Mouse (Mus musculus) limb, embryonic 13.5 days (tissue): ENCODE measurements at regions not wholly inside any gene's neighbourhood (a gene's known extent, or its start where the extent isn't known, plus 50 kb on each side); places are given as distances from the start of the nearest gene placed in this dataset.

Source experiments
- ATAC-seq: fragments of 200-750 bp; cut with Nextera tagmentation; 2 replicates; pipeline ENCODE4 v1.8.0; 2017; ENCODE audit warnings: low read depth, moderate number of reproducible peaks, moderate TSS enrichment; ENCODE audit not compliant: low FRiP score
- H3K27ac ChIP-seq: fragments of 300-500 bp; sonication (generic); 2 replicates; pipeline ENCODE4 v1.5.1; 2015; ENCODE audit warnings: inconsistent platforms, mild to moderate bottlenecking, moderate library complexity
- H3K27me3 ChIP-seq: fragments of 300-500 bp; sonication (generic); 2 replicates; pipeline ENCODE4 v1.6.1; 2015; ENCODE audit warnings: mild to moderate bottlenecking, inconsistent platforms
- H3K36me3 ChIP-seq: fragments of 300-500 bp; sonication (generic); 2 replicates; pipeline ENCODE4 v1.6.1; 2015; ENCODE audit warnings: inconsistent platforms, mild to moderate bottlenecking, moderate library complexity
- H3K4me1 ChIP-seq: fragments of 300-500 bp; sonication (generic); 2 replicates; pipeline ENCODE4 v1.6.1; 2015; ENCODE audit warnings: inconsistent platforms
- H3K4me2 ChIP-seq: fragments of 300-500 bp; sonication (generic); replicated peaks from 2 replicates; pipeline ENCODE4 v1.6.1; 2015; ENCODE audit warnings: inconsistent platforms, mild to moderate bottlenecking, moderate library complexity
- H3K4me3 ChIP-seq: fragments of 300-500 bp; sonication (generic); 2 replicates; pipeline ENCODE4 v1.5.1; 2015; ENCODE audit warnings: moderate library complexity, mild to moderate bottlenecking, inconsistent platforms
- H3K9ac ChIP-seq: fragments of 300-500 bp; sonication (generic); 2 replicates; pipeline ENCODE4 v1.6.1; 2015; ENCODE audit warnings: mild to moderate bottlenecking, inconsistent platforms
- H3K9me3 ChIP-seq: fragments of 300-500 bp; sonication (generic); 2 replicates; pipeline ENCODE4 v1.6.1; 2016; ENCODE audit warnings: inconsistent platforms
- WGBS: fragments of 180-500 bp; shearing (Covaris S2); methylation state at CpG from one replicate; pipeline ENCODE4 v1.1.7; 2015; 5-methylcytosine and 5-hydroxymethylcytosine counted together

DNA sequence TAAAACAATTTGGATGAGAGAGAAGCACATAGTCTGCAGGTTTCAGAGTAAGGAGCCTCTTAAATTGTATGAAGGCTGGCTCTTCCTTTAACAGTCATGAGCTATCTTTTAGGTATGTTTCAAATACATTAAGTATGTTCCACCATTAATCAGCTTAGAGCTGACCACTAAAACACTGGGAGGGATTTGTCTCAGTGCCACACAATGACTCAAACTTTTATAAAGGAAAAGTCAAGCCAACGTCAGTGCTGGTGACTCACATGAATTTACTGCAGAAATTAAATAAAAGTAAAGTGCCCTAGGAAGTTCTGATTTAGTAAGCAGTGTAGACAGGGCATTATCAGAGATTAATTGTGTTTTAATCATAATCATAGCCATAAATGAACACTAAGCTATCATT lies 118.6 kb upstream of the Nrp1 start:
- WGBS = 61% methylated on average over 1 of the region's 1 CpGs
- no peak overlapping the region for H3K4me3 ChIP-seq
- no peak overlapping the region for H3K4me2 ChIP-seq
- no peak overlapping the region for H3K27ac ChIP-seq
- no peaks in the 10 kb centered on the region for H3K9me3 ChIP-seq
- no peaks in the 10 kb centered on the region for H3K27me3 ChIP-seq
- no peak overlapping the region for H3K9ac ChIP-seq
- H3K36me3 ChIP-seq = no peaks in the 10 kb centered on the region
- H3K4me1 ChIP-seq = peaks cover 5% of the 10 kb centered on the region; the same call in 1 of the 2 replicates
- ATAC-seq = no peak

DNA sequence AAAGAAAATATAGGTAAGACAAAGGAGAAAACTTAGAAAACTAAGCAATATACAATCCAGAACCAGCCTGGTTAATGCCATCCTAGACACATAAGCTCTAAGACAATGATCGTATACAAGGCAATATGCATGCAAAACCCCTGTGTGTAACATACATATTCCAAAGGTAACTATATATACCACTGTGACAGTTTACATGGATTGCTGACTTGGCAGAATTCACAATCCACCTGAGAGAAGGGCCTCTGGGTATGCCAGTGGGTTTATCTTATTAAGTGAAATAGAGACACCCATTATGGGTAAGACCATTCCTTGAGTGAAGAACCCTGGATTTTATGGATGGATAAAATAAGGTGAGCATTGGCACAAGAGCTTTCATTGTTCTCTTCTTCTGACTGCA lies 117.2 kb upstream of the Nrp1 start:
- Histone ChIP-seq H3K9me3 (no peaks in the 10 kb centered on the region), H3K36me3 (no peaks in the 10 kb centered on the region), H3K4me1 (no peaks in the 10 kb centered on the region), H3K4me3 (no peak overlapping the region), H3K9ac (no peak overlapping the region), H3K4me2 (no peak overlapping the region), H3K27ac (no peak overlapping the region), H3K27me3 (no peaks in the 10 kb centered on the region)
- ATAC-seq = no peak
- 86% methylated on average over 1 of the region's 1 CpGs for WGBS

DNA sequence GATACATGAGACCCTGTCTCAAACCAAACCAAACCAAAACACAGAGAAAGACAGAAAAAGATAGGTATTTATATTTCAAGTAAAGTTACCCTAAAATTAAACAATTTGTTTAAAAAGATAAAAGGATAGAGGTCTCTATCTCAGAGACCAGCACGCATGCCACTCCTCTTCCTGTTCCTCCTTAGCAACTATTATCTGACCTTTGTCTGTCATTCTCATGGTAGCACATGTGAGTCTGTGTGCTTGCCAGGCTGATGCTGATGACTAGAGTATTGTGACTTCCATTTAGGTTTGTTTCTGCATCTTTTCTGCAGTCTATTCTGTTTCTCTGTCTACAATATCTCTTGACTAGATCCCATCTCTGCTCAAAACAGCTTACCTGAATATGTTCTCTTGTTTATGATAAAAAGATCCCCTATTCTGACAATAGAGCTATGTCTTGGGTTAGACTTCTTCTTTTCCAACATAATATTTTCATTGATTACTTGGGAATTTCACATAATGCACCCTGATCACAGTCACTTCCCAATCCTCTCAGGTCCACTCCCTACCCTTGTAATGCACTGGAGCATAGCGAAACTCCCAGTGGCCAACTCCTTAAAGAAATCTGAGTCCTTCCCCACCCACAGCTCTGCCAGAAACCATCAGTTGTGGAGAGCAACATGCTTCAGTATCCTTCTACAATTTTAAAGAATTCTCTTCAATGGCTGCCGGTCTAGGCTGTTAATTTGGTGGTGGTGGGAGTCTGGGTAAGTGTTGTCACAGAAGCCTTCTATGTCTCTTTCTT lies 115.7 kb upstream of the Nrp1 start:
- ATAC-seq = no peak
- Histone ChIP-seq H3K4me1 (no peaks in the 10 kb centered on the region), H3K9me3 (no peaks in the 10 kb centered on the region), H3K36me3 (no peaks in the 10 kb centered on the region), H3K4me3 (no peak overlapping the region), H3K27me3 (no peaks in the 10 kb centered on the region), H3K4me2 (no peak overlapping the region), H3K9ac (no peak overlapping the region), H3K27ac (no peak overlapping the region)
- WGBS = 95% methylated on average over 3 of the region's 3 CpGs

DNA sequence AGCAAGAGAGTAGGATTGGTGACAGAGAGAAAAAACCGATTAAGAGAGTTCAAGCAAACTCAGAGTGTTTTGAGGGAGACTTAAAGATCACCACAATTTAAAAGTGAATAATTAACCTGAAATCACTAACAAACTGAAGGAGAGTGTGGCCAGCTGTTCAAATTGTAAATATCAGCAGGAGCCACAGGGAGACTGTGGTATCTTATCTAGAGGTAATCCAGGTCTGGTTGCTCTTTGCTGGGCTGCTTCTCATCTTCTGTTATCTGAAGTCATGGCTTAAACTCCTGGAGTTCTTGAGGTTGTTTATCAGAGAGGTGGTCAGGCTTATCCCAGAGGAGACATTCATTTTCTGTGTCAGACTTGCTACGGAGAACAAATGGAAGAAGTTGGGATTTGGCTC lies 106.7 kb upstream of the Nrp1 start:
- WGBS = 53% methylated on average over 2 of the region's 2 CpGs
- H3K4me1 ChIP-seq = no peaks in the 10 kb centered on the region
- 0 out of 2 replicates have a peak, but pooled peaks cover 3% of the 10 kb centered on the region for H3K27me3 ChIP-seq
- no peak overlapping the region for H3K4me3 ChIP-seq
- H3K27ac ChIP-seq = no peak overlapping the region
- no peak for ATAC-seq
- H3K4me2 ChIP-seq = no peak overlapping the region
- H3K9me3 ChIP-seq = no peaks in the 10 kb centered on the region
- H3K9ac ChIP-seq = no peak overlapping the region
- no peaks in the 10 kb centered on the region for H3K36me3 ChIP-seq

DNA sequence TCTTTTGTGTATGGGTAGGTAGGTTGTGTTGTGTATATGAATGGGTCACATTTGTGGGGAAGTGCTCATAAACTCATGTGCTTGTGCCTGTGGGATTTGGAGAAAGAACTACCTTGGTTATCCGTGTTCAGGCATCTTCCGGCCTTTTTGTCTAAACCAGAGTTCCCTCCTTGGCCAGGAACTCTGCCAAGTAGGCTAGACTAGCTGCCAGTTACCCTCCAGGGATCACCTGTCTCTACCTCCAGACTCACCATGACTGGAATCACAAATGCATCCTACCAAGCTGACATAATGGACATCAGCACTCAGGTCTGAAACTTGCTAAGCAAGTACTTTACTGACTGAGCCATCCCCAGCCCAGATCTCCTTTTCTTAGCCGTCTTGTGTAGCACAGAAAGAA lies 97.6 kb upstream of the Nrp1 start:
- ATAC-seq = no peak

DNA sequence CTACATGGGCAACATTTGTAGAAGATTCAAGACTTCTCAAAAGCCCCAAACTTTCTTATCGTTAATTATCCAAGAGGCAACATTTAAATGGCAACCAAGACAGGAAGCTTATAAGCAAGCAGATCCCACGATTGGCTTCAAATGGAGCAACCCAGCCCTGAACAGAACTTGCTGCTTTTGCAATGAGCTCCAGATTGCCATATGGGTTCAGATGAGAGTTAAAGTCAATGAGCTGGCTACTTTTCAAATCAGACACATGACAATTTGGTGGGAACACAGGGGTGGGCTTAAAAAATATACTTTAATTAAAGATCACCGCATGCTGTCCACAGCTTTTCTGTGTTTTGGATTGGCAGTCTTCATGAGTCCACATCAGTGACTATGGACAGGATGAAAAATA lies 97.0 kb upstream of the Nrp1 start:
- no peaks in the 10 kb centered on the region for H3K9me3 ChIP-seq
- no peak overlapping the region for H3K4me3 ChIP-seq
- WGBS = 83% methylated on average over 3 of the region's 3 CpGs
- no peak overlapping the region for H3K27ac ChIP-seq
- H3K4me1 ChIP-seq = peaks cover 17% of the 10 kb centered on the region
- H3K4me2 ChIP-seq = no peak overlapping the region
- H3K36me3 ChIP-seq = no peaks in the 10 kb centered on the region
- ATAC-seq = no peak
- H3K27me3 ChIP-seq = 0 out of 2 replicates have a peak, but pooled peaks cover 3% of the 10 kb centered on the region
- no peak overlapping the region for H3K9ac ChIP-seq

More for the DNA sequence above, 97.6 kb upstream of the Nrp1 start:
- Histone ChIP-seq H3K4me1 (peaks cover 14% of the 10 kb centered on the region), H3K4me2 (no peak overlapping the region), H3K27ac (no peak overlapping the region), H3K27me3 (0 out of 2 replicates have a peak, but pooled peaks cover 3% of the 10 kb centered on the region), H3K4me3 (no peak overlapping the region), H3K9ac (no peak overlapping the region), H3K9me3 (no peaks in the 10 kb centered on the region), H3K36me3 (no peaks in the 10 kb centered on the region)
- 87% methylated on average over 3 of the region's 3 CpGs for WGBS

DNA sequence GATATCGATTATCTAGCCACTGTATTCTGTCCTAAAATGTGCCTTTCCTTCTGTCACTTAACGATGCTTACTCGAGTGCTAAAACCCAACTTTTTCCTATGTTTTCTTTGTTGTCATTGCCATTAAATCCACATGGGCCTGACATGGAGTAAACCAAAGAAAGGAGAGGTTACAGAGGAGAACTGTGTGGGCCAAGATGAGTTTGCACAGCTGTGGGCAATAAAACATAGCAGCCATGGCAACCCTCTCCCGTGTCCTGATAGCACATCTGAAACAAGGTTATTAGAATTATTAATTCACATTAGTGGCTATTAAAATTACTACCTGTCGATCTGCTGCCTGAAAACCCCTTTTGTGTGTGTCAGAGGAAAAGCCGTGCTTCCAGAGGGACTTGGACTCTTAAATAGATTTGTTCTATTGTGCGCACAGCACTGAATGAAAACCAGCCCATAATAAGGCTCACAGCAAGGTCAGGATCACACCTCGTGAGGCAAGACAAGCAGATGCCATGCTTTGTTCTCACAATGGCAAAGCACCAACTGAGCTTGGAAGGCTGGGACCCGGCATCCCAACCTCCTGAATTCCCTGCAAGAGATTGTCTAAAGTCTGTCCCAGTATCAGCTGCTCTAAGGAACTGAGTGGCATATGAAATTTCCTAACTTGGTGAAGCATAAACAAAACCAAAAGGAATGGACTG lies 95.0 kb upstream of the Nrp1 start:
- Histone ChIP-seq H3K4me2 (no peak overlapping the region), H3K9me3 (no peaks in the 10 kb centered on the region), H3K36me3 (no peaks in the 10 kb centered on the region), H3K4me3 (no peak overlapping the region), H3K27me3 (0 out of 2 replicates have a peak, but pooled peaks cover 3% of the 10 kb centered on the region), H3K27ac (no peak overlapping the region), H3K9ac (no peak overlapping the region), H3K4me1 (peaks cover 36% of the 10 kb centered on the region)
- no peak for ATAC-seq
- WGBS = 17% methylated on average over 9 of the region's 9 CpGs

DNA sequence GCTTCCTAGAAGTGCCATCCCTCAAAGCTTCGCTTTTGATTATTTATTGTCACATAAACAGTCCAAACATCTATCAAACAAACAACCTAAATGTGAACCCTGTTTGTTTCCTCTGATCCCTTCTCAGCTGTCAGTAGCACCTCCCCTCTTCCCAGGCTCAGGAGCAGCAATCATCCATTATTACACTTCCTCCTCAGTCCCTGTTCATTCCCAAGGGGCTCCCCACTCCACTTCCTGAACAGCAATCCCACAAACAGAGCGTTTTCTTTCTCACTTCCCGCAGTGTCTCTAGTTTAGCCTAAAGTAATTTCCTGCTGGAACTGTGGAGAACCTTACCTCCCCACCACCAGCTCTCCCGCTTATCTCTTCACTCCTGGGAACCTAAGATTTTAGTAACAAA lies 91.1 kb upstream of the Nrp1 start:
- Histone ChIP-seq H3K9me3 (no peaks in the 10 kb centered on the region), H3K4me2 (no peak overlapping the region), H3K36me3 (no peaks in the 10 kb centered on the region), H3K4me3 (no peak overlapping the region), H3K9ac (no peak overlapping the region), H3K4me1 (peaks cover 41% of the 10 kb centered on the region), H3K27me3 (0 out of 2 replicates have a peak, but pooled peaks cover 1% of the 10 kb centered on the region), H3K27ac (no peak overlapping the region)
- WGBS = 28% methylated on average over 4 of the region's 4 CpGs
- ATAC-seq = no peak

DNA sequence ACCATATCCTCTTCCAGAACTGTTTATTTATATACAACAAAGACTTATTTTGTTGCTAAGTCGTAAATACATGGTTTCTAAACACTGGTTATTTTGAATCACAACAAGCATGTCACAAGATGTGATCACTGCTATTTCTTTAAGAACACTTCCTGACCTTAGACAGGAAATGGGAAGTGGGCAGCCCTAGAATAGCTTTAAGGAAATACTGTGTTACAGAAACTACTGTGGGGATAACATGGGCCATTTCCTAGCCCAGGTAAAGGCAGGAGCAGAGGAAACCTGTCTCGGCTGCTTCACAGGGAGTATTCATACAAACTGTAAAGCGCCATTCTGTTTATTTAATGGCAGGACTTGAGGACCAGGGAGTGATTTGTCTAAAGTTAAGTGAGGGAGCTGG lies 90.4 kb upstream of the Nrp1 start:
- Histone ChIP-seq H3K9me3 (no peaks in the 10 kb centered on the region), H3K9ac (no peak overlapping the region), H3K4me2 (no peak overlapping the region), H3K4me3 (no peak overlapping the region), H3K4me1 (peaks cover 45% of the 10 kb centered on the region), H3K27ac (no peak overlapping the region; the same call in 1 of the 2 replicates), H3K36me3 (no peaks in the 10 kb centered on the region), H3K27me3 (no peaks in the 10 kb centered on the region)
- ATAC-seq = no peak
- WGBS = 75% methylated on average over 3 of the region's 3 CpGs

DNA sequence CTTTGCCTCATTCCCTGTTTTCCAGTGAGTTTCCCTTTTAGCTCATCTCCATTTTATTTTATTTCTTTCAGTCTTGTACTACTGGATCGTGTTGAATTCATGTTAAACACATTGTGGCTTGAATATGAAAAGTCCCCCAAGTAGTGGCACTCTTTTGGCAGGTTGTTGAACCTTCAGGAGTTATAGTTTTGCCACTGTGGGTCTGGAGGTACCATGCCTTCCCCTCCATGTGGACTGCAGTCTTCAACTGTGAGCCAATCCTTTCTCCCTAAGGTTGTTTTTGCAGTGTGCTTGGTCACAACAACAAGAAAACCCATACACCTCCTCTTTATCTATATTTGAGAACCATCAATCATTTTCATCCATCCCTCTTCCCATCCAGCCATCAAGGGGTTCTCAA lies 88.9 kb upstream of the Nrp1 start:
- Histone ChIP-seq H3K9me3 (no peaks in the 10 kb centered on the region), H3K36me3 (no peaks in the 10 kb centered on the region), H3K4me1 (peaks cover 37% of the 10 kb centered on the region), H3K4me3 (no peak overlapping the region), H3K27me3 (no peaks in the 10 kb centered on the region), H3K4me2 (no peak overlapping the region), H3K27ac (no peak overlapping the region), H3K9ac (no peak overlapping the region)
- no peak for ATAC-seq
- WGBS = 73% methylated on average over 1 of the region's 1 CpGs

DNA sequence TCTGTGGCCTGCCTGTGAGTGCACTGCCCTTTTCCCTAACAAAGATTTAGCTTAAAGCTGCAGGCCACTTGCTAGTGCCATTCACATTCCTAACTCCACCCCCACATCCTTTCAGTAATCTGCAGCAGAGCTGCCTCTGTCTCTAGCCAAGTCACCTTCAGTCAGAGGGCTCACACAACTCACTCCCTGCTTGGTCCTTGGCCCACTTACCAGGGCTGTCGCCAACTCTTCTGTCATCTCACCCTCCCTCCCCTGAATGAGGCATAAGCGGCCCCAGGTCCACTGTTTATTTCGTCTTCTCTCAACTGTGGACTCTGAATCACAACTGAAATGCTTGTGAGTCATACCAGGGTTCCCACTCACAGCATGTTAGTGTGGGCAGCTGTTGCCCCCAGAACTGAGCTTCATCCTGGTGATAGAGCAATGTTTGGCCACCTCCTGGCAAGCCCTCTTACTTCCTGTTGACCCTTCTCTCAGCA lies 85.5 kb upstream of the Nrp1 start:
- Histone ChIP-seq H3K9me3 (no peaks in the 10 kb centered on the region), H3K4me3 (no peak overlapping the region), H3K9ac (no peak overlapping the region), H3K27me3 (no peaks in the 10 kb centered on the region), H3K36me3 (no peaks in the 10 kb centered on the region), H3K27ac (no peak overlapping the region), H3K4me1 (peaks cover 19% of the 10 kb centered on the region; the same call in 1 of the 2 replicates), H3K4me2 (no peak overlapping the region)
- WGBS = 48% methylated on average over 3 of the region's 3 CpGs
- peak; percentile 36; the same call in 1 of the 2 replicates for ATAC-seq

DNA sequence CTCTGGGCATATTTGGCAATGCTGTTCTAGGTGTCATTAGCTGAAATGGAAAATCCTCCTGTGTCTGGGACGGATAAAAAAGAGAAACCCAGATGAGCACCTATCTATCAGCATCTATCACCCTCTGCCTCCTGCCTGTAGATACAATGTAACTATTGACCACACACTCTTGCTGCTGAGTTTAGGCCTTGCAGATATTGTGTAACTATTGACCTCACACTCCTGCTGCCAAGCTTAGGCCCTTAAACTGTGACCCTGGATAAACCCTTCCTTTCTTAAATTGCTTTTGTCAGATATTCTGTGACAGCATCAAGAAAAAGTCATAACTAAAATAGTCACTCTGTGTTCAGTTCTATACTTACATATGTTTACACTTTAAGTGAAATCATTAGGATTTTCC lies 81.9 kb upstream of the Nrp1 start:
- no peak for ATAC-seq
- no peaks in the 10 kb centered on the region for H3K36me3 ChIP-seq
- H3K4me1 ChIP-seq = peaks cover 11% of the 10 kb centered on the region; the same call in 1 of the 2 replicates
- H3K27ac ChIP-seq = no peak overlapping the region
- H3K4me2 ChIP-seq = no peak overlapping the region
- no peak overlapping the region for H3K9ac ChIP-seq
- no peaks in the 10 kb centered on the region for H3K27me3 ChIP-seq
- WGBS = 87% methylated on average over 1 of the region's 1 CpGs
- H3K4me3 ChIP-seq = no peak overlapping the region
- H3K9me3 ChIP-seq = no peaks in the 10 kb centered on the region
